Mouse (Mus musculus): ENCODE data around the gene Nr2e1. TPM values are rescaled to one million over a fixed set of nuclear protein-coding genes. Genes with fewer than 3 reads are reported as not detected.

Nr2e1 gene
- total and polyA plus RNA-seq, 3 experiments = not detected

GRCm38 (mm10) chr10:42537571-42538316 is 45.7 kb downstream of the Nr2e1 start (continued):
- TF ChIP-seq E2F4 (IDR thresholded peaks at IDR 0.05; ENCODE audit: borderline replicate concordance, low read depth, low read length) = no peak
- TF ChIP-seq TBP (IDR thresholded peaks at IDR 0.05; ENCODE audit: low read depth, low read length) = no peak
- TF ChIP-seq UBTF (IDR thresholded peaks at IDR 0.05; ENCODE audit: borderline replicate concordance, insufficient read depth, low read depth, low read length) = no peak
- TF ChIP-seq NELFE (IDR thresholded peaks at IDR 0.05; ENCODE audit: low read depth, low read length) = no peak
- TF ChIP-seq TCF12 (IDR thresholded peaks at IDR 0.05; ENCODE audit: low read depth, low read length) = peak; percentile 97
- 0 out of 2 replicates have a peak, but pooled peaks have one; percentile 47 for TF ChIP-seq HCFC1 (IDR thresholded peaks at IDR 0.05; ENCODE audit: low read depth, low read length)
- no peak for TF ChIP-seq KAT2A (conservative IDR thresholded peaks at IDR 0.05; ENCODE audit: low read depth, low read length)
- TF ChIP-seq CHD1 (IDR thresholded peaks at IDR 0.05; ENCODE audit: low read depth, low read length) = no peak
- no peak for TF ChIP-seq ZC3H11A (IDR thresholded peaks at IDR 0.05; ENCODE audit: low read depth, low read length)
- TF ChIP-seq USF1 (IDR thresholded peaks at IDR 0.05; ENCODE audit: low read depth, low read length) = no peak
- no peak for TF ChIP-seq RAD21 (IDR thresholded peaks at IDR 0.05; ENCODE audit: low read depth, low read length)
- TF ChIP-seq RCOR1 (IDR thresholded peaks at IDR 0.05; ENCODE audit: low read depth, low read length) = peak; percentile 81
- TF ChIP-seq MYB (IDR thresholded peaks at IDR 0.05; ENCODE audit: low read depth, low read length) = no peak
- peak; percentile 38 for TF ChIP-seq MXI1 (IDR thresholded peaks at IDR 0.05; ENCODE audit: low read depth, low read length)
- TF ChIP-seq SMC3 (IDR thresholded peaks at IDR 0.05; ENCODE audit: low read depth, low read length) = no peak
- no peak for TF ChIP-seq ELF1 (IDR thresholded peaks at IDR 0.05; ENCODE audit: low read depth, low read length)

- H3K79me2 ChIP-seq (ENCODE audit: control insufficient read depth, insufficient read depth, low read length, poor library complexity) = peaks cover 5% of the 10 kb centered on the region
- peak; percentile 79 for DNase-seq (ENCODE audit: low read depth, low spot score)
- no peaks in the 10 kb centered on the region for H3K9me3 ChIP-seq (replicated peaks; ENCODE audit: insufficient read depth, low read length)
- no peaks in the 10 kb centered on the region for H3K27me3 ChIP-seq (ENCODE audit: control insufficient read depth in 1 of 2, insufficient read depth in 2 of 2, low read length in 2 of 2)
- H3K4me3 ChIP-seq (ENCODE audit: control insufficient read depth in 1 of 2, insufficient read depth in 1 of 2, low read depth in 2 of 2, low read length in 2 of 2) = peak overlapping the region; percentile 5 to 9; a peak in 1 of 4 replicates
- H3K4me1 ChIP-seq (ENCODE audit: control insufficient read depth in 1 of 2, insufficient read depth in 2 of 2, low read length in 2 of 2) = peaks cover 23 to 42% of the 10 kb centered on the region in 2 experiments
- H3K27ac ChIP-seq (ENCODE audit: control insufficient read depth, low read depth, low read length) = peak overlapping the region; percentile 92
- H3K36me3 ChIP-seq (ENCODE audit: control insufficient read depth in 1 of 2, insufficient read depth in 2 of 2, low read length in 2 of 2) = peaks cover 13 to 50% of the 10 kb centered on the region in 2 experiments
- H3K9ac ChIP-seq (ENCODE audit: control insufficient read depth, low read depth, low read length, poor library complexity, severe bottlenecking) = peak overlapping the region; percentile 47
- TF ChIP-seq RAD21 (IDR thresholded peaks at IDR 0.05; ENCODE audit: low read depth, low read length) (no peak), GABPA (IDR thresholded peaks at IDR 0.05; ENCODE audit: low read depth, low read length) (no peak), RCOR1 (IDR thresholded peaks at IDR 0.05; ENCODE audit: low read depth, low read length) (peak; percentile 79), KAT2A (conservative IDR thresholded peaks at IDR 0.05; ENCODE audit: low read depth, low read length) (no peak), CTCF (IDR thresholded peaks at IDR 0.05 in 2 of 3, conservative IDR thresholded peaks at IDR 0.05 in 1 of 3; ENCODE audit: control insufficient read depth in 1 of 3, insufficient read depth in 1 of 3, low read depth in 2 of 3, low read length in 3 of 3, poor library complexity in 1 of 3, severe bottlenecking in 1 of 3) (no peak), POLR2A (IDR thresholded peaks at IDR 0.05; ENCODE audit: control insufficient read depth in 1 of 2, insufficient read depth in 1 of 2, low read depth in 1 of 2, low read length in 2 of 2, poor library complexity in 1 of 2) (no peak), MAX (IDR thresholded peaks at IDR 0.05; ENCODE audit: low read length) (peak; percentile 64), BHLHE40 (IDR thresholded peaks at IDR 0.05; ENCODE audit: borderline replicate concordance, low read depth, low read length) (peak; percentile 91), UBTF (IDR thresholded peaks at IDR 0.05; ENCODE audit: borderline replicate concordance, insufficient read depth, low read depth, low read length) (no peak), TCF12 (IDR thresholded peaks at IDR 0.05; ENCODE audit: low read depth, low read length) (peak; percentile 95), POLR2AphosphoS5 (IDR thresholded peaks at IDR 0.05; ENCODE audit: borderline replicate concordance, low read depth, low read length) (no peak), POLR2AphosphoS2 (IDR thresholded peaks at IDR 0.05; ENCODE audit: low read length) (no peak), MYB (IDR thresholded peaks at IDR 0.05; ENCODE audit: low read depth, low read length) (0 out of 2 replicates have a peak, but pooled peaks have one; percentile 46), GATA1 (IDR thresholded peaks at IDR 0.05; ENCODE audit: low read depth, low read length) (peak; percentile 97), SIN3A (IDR thresholded peaks at IDR 0.05; ENCODE audit: low read length) (peak; percentile 50), MYC (IDR thresholded peaks at IDR 0.05; ENCODE audit: low read depth, low read length) (peak; percentile 66), MEF2A (IDR thresholded peaks at IDR 0.05; ENCODE audit: extremely low read depth, insufficient replicate concordance, low read depth, low read length, poor library complexity, severe bottlenecking) (no peak), NELFE (IDR thresholded peaks at IDR 0.05; ENCODE audit: low read depth, low read length) (no peak), ETS1 (IDR thresholded peaks at IDR 0.05; ENCODE audit: low read depth, low read length) (peak; percentile 81; the same call in 1 of the 2 replicates), MAFK (IDR thresholded peaks at IDR 0.05; ENCODE audit: borderline replicate concordance, low read depth, low read length) (peak; percentile 59; the same call in 1 of the 2 replicates), ZKSCAN1 (IDR thresholded peaks at IDR 0.05; ENCODE audit: low read depth, low read length) (no peak), EP300 (IDR thresholded peaks at IDR 0.05; ENCODE audit: low read depth in 1 of 2, low read length in 2 of 2) (peak; percentile 91 to 93), TAL1 (IDR thresholded peaks at IDR 0.05; ENCODE audit: low read length) (peak; percentile 89)
Observed at GRCm38 (mm10) chr10:42533836-42534453, 49.5 kb downstream of the Nr2e1 start.
